Mouse (Mus musculus) MEL (cell line): ENCODE measurements around the gene Gm11027. TPM values are rescaled to one million over a fixed set of nuclear protein-coding genes. Genes with fewer than 3 reads are reported as not detected.

ENCODE experiments used
- DNase-seq: peaks from one replicate; pipeline ENCODE4 v3.0.0; 2011; ENCODE audit warnings: low read depth, low spot score
- H3K27ac ChIP-seq: 2 replicates; pipeline ENCODE4 v1.5.1; 2012; ENCODE audit warnings: low read depth, mild to moderate bottlenecking, control low read depth, low read length, moderate library complexity; ENCODE audit not compliant: control insufficient read depth
- H3K27me3 ChIP-seq, 2 experiments: fragments of 150-350 bp in 1 of 2; sonication (generic) in 1 of 2; 2 replicates each; pipeline ENCODE4 v1.6.1; 2012; ENCODE audit warnings: low read length in 2 of 2, mild to moderate bottlenecking in 2 of 2, improper control_type of control experiment in 1 of 2, moderate library complexity in 1 of 2; ENCODE audit not compliant: insufficient read depth in 2 of 2, control insufficient read depth in 1 of 2
- H3K36me3 ChIP-seq, 2 experiments: 2 replicates each; pipeline ENCODE4 v1.6.1; 2012 to 2014; ENCODE audit warnings: low read length in 2 of 2, improper control_type of control experiment in 1 of 2, inconsistent platforms in 1 of 2, mild to moderate bottlenecking in 1 of 2; ENCODE audit not compliant: insufficient read depth in 2 of 2, control insufficient read depth in 1 of 2
- H3K4me1 ChIP-seq, 2 experiments: fragments of 150-350 bp in 1 of 2; sonication (generic) in 1 of 2; 2 replicates each; pipeline ENCODE4 v1.6.1; 2012; ENCODE audit warnings: low read length in 2 of 2, improper control_type of control experiment in 1 of 2, mild to moderate bottlenecking in 1 of 2; ENCODE audit not compliant: insufficient read depth in 2 of 2, control insufficient read depth in 1 of 2
- H3K4me3 ChIP-seq, 2 experiments: fragments of 150-350 bp in 1 of 2; sonication (generic) in 1 of 2; 2 replicates each; pipeline ENCODE4 v1.5.1; 2012; ENCODE audit warnings: low read depth in 2 of 2, low read length in 2 of 2, mild to moderate bottlenecking in 2 of 2, moderate library complexity in 2 of 2, control low read depth in 1 of 2, improper control_type of control experiment in 1 of 2; ENCODE audit not compliant: control insufficient read depth in 1 of 2, insufficient read depth in 1 of 2
- H3K79me2 ChIP-seq: 2 replicates; pipeline ENCODE4 v1.6.1; 2012; ENCODE audit warnings: mild to moderate bottlenecking, low read length, moderate library complexity; ENCODE audit not compliant: control insufficient read depth, poor library complexity, insufficient read depth
- H3K9ac ChIP-seq: 2 replicates; pipeline ENCODE4 v1.6.1; 2012; ENCODE audit warnings: low read depth, mild to moderate bottlenecking, control low read depth, low read length, moderate library complexity; ENCODE audit not compliant: control insufficient read depth, poor library complexity, severe bottlenecking
- H3K9me3 ChIP-seq: fragments of 150-350 bp; sonication (generic); replicated peaks from 2 replicates; pipeline ENCODE4 v1.6.1; 2012; ENCODE audit warnings: mild to moderate bottlenecking, low read length, improper control_type of control experiment, moderate library complexity; ENCODE audit not compliant: insufficient read depth
- BHLHE40 ChIP-seq: IDR thresholded peaks from 2 replicates; pipeline ENCODE4 v1.6.1; 2012; ENCODE audit warnings: low read depth, mild to moderate bottlenecking, inconsistent platforms, low read length, improper control_type of control experiment, borderline replicate concordance
- CHD2 ChIP-seq: IDR thresholded peaks from 2 replicates; pipeline ENCODE4 v1.6.1; 2011; ENCODE audit warnings: low read length, improper control_type of control experiment
- E2F4 ChIP-seq: IDR thresholded peaks from 2 replicates; pipeline ENCODE4 v1.6.1; 2011; ENCODE audit warnings: low read depth, low read length, improper control_type of control experiment, borderline replicate concordance
- ELF1 ChIP-seq: IDR thresholded peaks from 2 replicates; pipeline ENCODE4 v1.6.1; 2014; ENCODE audit warnings: low read depth, mild to moderate bottlenecking, inconsistent platforms, low read length, improper control_type of control experiment, moderate library complexity
- EP300 ChIP-seq, 2 experiments: IDR thresholded peaks; 2 replicates each; pipeline ENCODE4 v1.6.1; 2011; ENCODE audit warnings: improper control_type of control experiment in 2 of 2, low read length in 2 of 2, low read depth in 1 of 2, mild to moderate bottlenecking in 1 of 2
- ETS1 ChIP-seq: IDR thresholded peaks from 2 replicates; pipeline ENCODE4 v1.6.1; 2012; ENCODE audit warnings: low read depth, mild to moderate bottlenecking, inconsistent platforms, low read length, improper control_type of control experiment, moderate library complexity
- GATA1 ChIP-seq: IDR thresholded peaks from 2 replicates; pipeline ENCODE4 v1.6.1; 2011; ENCODE audit warnings: low read depth, low read length, improper control_type of control experiment
- JUND ChIP-seq: IDR thresholded peaks from 2 replicates; pipeline ENCODE4 v1.6.1; 2011; ENCODE audit warnings: low read depth, mild to moderate bottlenecking, improper control_type of control experiment, low read length
- MAX ChIP-seq: IDR thresholded peaks from 2 replicates; pipeline ENCODE4 v1.6.1; 2011; ENCODE audit warnings: low read length, improper control_type of control experiment
- MAZ ChIP-seq: IDR thresholded peaks from 2 replicates; pipeline ENCODE4 v1.6.1; 2012; ENCODE audit warnings: low read depth, mild to moderate bottlenecking, inconsistent platforms, low read length, improper control_type of control experiment
- MEF2A ChIP-seq: IDR thresholded peaks from 2 replicates; pipeline ENCODE4 v1.6.1; 2014; ENCODE audit warnings: low read depth, mild to moderate bottlenecking, inconsistent platforms, low read length, improper control_type of control experiment; ENCODE audit not compliant: poor library complexity, insufficient replicate concordance, severe bottlenecking; ENCODE audit errors: extremely low read depth
- MXI1 ChIP-seq: IDR thresholded peaks from 2 replicates; pipeline ENCODE4 v1.6.1; 2011; ENCODE audit warnings: mild to moderate bottlenecking, low read depth, low read length, improper control_type of control experiment
- POLR2AphosphoS2 ChIP-seq: IDR thresholded peaks from 2 replicates; pipeline ENCODE4 v1.6.1; 2011; ENCODE audit warnings: low read length, improper control_type of control experiment
- SIN3A ChIP-seq: IDR thresholded peaks from 2 replicates; pipeline ENCODE4 v1.6.1; 2012; ENCODE audit warnings: low read length, improper control_type of control experiment, inconsistent platforms
- TAL1 ChIP-seq: IDR thresholded peaks from 2 replicates; pipeline ENCODE4 v1.6.1; 2012; ENCODE audit warnings: mild to moderate bottlenecking, inconsistent platforms, low read length, moderate library complexity, mixed read lengths
- TBP ChIP-seq: IDR thresholded peaks from 2 replicates; pipeline ENCODE4 v1.8.0; 2011; ENCODE audit warnings: low read depth, low read length, improper control_type of control experiment
- TCF12 ChIP-seq: IDR thresholded peaks from 2 replicates; pipeline ENCODE4 v1.6.1; 2014; ENCODE audit warnings: low read depth, mild to moderate bottlenecking, inconsistent platforms, low read length, improper control_type of control experiment, moderate library complexity
- USF1 ChIP-seq: IDR thresholded peaks from 2 replicates; pipeline ENCODE4 v1.6.1; 2014; ENCODE audit warnings: low read depth, mild to moderate bottlenecking, inconsistent platforms, low read length, improper control_type of control experiment, moderate library complexity
- ZC3H11A ChIP-seq: IDR thresholded peaks from 2 replicates; pipeline ENCODE4 v1.6.1; 2012; ENCODE audit warnings: low read depth, mild to moderate bottlenecking, inconsistent platforms, low read length, improper control_type of control experiment
- ZMIZ1 ChIP-seq: IDR thresholded peaks from 2 replicates; pipeline ENCODE4 v1.6.1; 2012; ENCODE audit warnings: low read depth, mild to moderate bottlenecking, inconsistent platforms, low read length, improper control_type of control experiment, moderate library complexity
- ZNF384 ChIP-seq: IDR thresholded peaks from 2 replicates; pipeline ENCODE4 v1.6.1; 2012; ENCODE audit warnings: low read depth, mild to moderate bottlenecking, inconsistent platforms, low read length, improper control_type of control experiment
- polyA plus RNA-seq, 2 experiments: library from polyadenylated mRNA; stranded (reverse) in 1 of 2; unstranded in 1 of 2; fragments of >175 nt in 1 of 2; fragments of >200 nt in 1 of 2; gene quantifications; 2 replicates each; pipeline versions ENCODE4 v1.2.1 to v1.2.4; 2012; ENCODE audit warnings: low replicate concordance in 2 of 2, low read depth in 1 of 2; ENCODE audit not compliant: insufficient read length in 2 of 2, insufficient read depth in 1 of 2, missing spikeins in 1 of 2
- total RNA-seq: library from RNA; depleted of rRNA; stranded (reverse); fragments of 300-350 nt; gene quantifications from 2 replicates; pipeline ENCODE4 v1.2.3, GENCODE M21; 2012

The Gm11027 gene
- total and polyA plus RNA-seq, 3 experiments: not detected

- H3K27ac ChIP-seq: peak overlapping the region; percentile 73
- H3K9me3 ChIP-seq: no peaks in the 10 kb centered on the region
- H3K79me2 ChIP-seq: peaks cover 11% of the 10 kb centered on the region
- H3K4me3 ChIP-seq: peak overlapping the region in 1 of 2 experiments; percentile 12; a peak in 2 of 4 replicates
- H3K9ac ChIP-seq: no peak overlapping the region
- peaks cover 28 to 37% of the 10 kb centered on the region in 2 experiments for H3K4me1 ChIP-seq
- no peak for TF ChIP-seq MAX
- TF ChIP-seq USF1: no peak
- peak; percentile 99 for TF ChIP-seq GATA1
- no peak for TF ChIP-seq JUND
- TF ChIP-seq TAL1: peak; percentile 86
- DNase-seq: peak; percentile 82
- peaks cover 0 to 39% of the 10 kb centered on the region in 2 experiments; a peak in 2 of 4 replicates for H3K36me3 ChIP-seq
- H3K27me3 ChIP-seq: no peaks in the 10 kb centered on the region
These were observed 1.8 kb downstream of the Gm11027 start for GRCm38 (mm10) chr12:116276961-116277360.

GRCm38 (mm10) chr12:116278541-116278940, 3.4 kb downstream of the Gm11027 start:
- H3K4me3 ChIP-seq: no peak overlapping the region
- no peaks in the 10 kb centered on the region for H3K27me3 ChIP-seq
- peaks cover 20% of the 10 kb centered on the region for H3K79me2 ChIP-seq
- DNase-seq: no peak
- TF ChIP-seq CHD2: no peak
- no peak for TF ChIP-seq E2F4
- no peak for TF ChIP-seq ZC3H11A
- no peak for TF ChIP-seq MEF2A
- no peak for TF ChIP-seq POLR2AphosphoS2
- TF ChIP-seq ZNF384: no peak
- TF ChIP-seq MAZ: no peak
- no peak for TF ChIP-seq TAL1
- TF ChIP-seq ETS1: no peak
- no peak for TF ChIP-seq BHLHE40
- TF ChIP-seq ELF1: no peak
- TF ChIP-seq TBP: no peak
- TF ChIP-seq SIN3A: no peak
- TF ChIP-seq MXI1: no peak
- TF ChIP-seq TCF12: no peak
- TF ChIP-seq ZMIZ1: no peak
- TF ChIP-seq EP300 (IDR thresholded peaks at IDR 0.05; ENCODE audit: low read depth in 1 of 2, low read length in 2 of 2): no peak
- peaks cover 0 to 48% of the 10 kb centered on the region in 2 experiments; a peak in 2 of 4 replicates for H3K36me3 ChIP-seq
- H3K27ac ChIP-seq: peak overlapping the region; percentile 4
- H3K4me1 ChIP-seq: peaks cover 36 to 37% of the 10 kb centered on the region in 2 experiments
- no peaks in the 10 kb centered on the region for H3K9me3 ChIP-seq
- no peak overlapping the region for H3K9ac ChIP-seq
